Mouse (Mus musculus) CD4-positive, CD25-positive, alpha-beta regulatory T cell, adult 4 months (primary cell): ENCODE data around the gene Mr1. TPM values are rescaled to one million over a fixed set of nuclear protein-coding genes. Genes with fewer than 3 reads are reported as not detected.

Source experiments
- ATAC-seq: one replicate; pipeline ENCODE4 v1.8.0; 2017
- polyA plus RNA-seq, 2 experiments: library from polyadenylated mRNA; unstranded; fragments of 100-300 nt; shearing (Covaris generic); gene quantifications; one replicate each; pipeline ENCODE4 v1.2.1; 2017

Mr1 gene
- 10 to 100 TPM; 17.9 to 26.0 TPM for polyA plus RNA-seq

DNA sequence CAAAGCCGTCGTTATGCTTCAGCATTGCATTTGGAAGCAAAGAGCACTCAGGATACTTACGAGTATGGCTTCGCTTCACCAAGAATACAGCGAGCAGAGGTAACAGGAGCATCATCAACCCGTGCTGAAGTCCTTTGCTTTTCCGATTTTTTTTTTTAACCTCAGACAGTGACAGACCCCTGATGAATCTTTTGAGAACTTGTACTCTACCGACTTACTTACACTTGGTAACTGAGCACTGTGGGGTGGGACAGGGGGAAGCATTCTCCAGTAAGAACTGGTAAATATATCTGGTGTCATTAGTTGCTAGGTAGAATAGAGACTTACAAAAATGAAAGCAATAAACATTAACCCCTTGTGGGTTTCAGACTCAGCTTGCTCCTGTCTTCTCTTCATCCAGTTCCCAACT is at the start of gene Mr1:
Gene Mr1 (minus strand): TSS at position 243 of the 409 bp plus-strand sequence.
- peak; percentile 97 for ATAC-seq

DNA sequence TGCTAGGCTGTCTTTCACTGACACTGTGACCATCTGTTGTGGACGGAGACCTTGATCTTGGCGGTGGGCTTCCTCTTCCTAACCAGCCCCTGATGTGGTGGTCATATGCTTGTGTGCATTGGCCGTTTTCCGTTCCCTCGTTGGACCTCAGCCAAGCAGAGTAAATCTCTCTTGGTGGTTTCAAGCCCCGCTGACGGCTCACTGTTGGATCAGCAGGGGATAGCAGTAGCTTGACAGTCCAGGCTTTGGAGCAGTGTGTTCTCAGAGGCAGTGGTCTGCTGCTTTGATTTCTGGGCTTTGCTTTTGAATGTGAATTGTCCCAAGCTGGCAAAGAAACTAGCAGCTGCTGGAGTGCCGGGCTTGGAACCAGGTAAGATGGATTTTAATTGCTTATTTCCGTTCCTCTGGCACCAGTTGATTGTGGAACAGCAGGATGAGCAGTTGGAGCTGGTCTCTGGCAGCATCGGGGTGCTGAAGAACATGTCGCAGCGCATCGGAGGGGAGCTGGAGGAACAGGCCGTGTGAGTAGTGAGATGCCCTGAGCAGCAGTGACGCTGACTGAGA is 46.3 kb upstream of the Mr1 start:
- no peak for ATAC-seq

DNA sequence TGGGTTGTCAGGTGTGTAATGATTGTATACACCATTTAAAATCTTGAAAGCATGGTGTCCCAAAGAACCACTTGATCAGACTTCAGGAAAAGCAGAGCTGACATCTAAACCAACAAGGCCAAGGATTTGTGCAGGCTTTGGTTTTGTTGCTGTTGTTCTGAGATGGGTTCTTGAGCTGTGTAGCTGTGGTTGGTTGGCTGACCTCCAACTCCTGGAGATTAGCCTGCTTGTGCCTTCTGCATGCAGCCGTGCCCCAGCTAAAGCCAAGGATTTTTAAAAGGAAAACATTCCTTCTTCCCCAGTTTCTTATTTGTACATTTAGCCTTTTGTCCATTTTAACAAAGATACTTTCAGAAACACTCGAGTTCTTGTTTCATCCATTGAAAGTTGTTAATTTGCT is 45.1 kb upstream of the Mr1 start:
- no peak for ATAC-seq

DNA sequence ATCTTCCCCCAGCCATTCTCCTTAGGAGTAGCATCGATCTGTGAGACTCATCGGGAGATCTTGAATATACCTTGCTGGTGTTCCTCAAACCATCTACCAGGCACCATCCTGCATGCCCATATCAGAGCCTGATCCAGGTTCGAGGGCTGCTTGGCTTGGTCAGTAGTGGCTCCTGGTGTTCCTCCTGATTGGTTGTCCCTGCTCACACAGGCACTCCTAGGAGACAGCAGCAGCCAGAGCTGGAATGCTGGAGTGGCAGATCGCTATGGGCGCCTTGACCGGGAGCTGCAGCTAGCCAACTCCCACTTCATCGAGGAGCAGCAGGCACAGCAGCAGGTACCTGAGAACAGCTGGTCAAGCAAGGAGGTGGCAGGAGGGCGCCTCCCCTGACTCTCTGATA is 44.6 kb upstream of the Mr1 start:
- ATAC-seq, result no peak

DNA sequence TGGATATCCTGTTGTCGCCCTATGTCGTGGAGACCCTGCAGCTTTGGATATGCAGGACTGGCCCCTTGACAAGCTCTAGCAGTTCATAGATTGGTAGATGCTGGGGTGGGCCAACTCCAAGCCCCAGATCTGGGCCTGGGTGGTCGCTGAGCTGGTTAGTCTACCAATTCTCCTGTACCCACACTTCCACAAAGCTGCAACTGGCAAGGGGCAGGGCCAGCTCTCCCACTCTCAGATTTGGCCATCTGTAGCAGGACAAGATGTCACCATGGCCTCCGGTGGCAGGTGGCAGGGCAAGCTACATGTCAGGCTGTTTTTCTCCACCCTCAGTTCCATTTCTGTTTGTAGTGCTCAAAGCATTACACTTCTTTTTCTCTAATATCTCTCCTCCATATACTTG is 42.0 kb upstream of the Mr1 start:
- ATAC-seq, result no peak

- ATAC-seq, result no peak
These were observed 37.6 kb upstream of the Mr1 start for GRCm38 (mm10) chr1:155184191-155184590.

- no peak for ATAC-seq
These were observed 31.7 kb upstream of the Mr1 start for GRCm38 (mm10) chr1:155178192-155178924.

DNA sequence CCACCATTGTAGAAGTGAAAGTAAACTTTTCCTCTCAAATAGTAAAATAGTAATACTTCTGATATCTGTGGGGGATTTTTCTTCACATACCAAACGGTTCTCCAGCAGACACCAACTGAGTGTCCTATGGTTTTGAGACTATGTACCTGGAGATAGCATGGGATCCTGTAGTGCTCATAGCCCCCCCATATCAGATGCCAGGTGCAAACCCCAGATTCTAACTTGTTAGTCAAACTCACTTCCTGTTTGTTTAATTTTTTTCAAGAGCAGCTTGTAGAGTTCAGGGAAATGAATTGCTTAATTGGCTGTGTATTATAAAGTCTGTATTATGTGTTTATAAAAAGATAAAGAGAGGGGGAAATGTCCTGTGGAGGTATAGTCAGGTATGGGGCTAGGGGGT is 27.8 kb upstream of the Mr1 start:
- peak; percentile 54 for ATAC-seq

DNA sequence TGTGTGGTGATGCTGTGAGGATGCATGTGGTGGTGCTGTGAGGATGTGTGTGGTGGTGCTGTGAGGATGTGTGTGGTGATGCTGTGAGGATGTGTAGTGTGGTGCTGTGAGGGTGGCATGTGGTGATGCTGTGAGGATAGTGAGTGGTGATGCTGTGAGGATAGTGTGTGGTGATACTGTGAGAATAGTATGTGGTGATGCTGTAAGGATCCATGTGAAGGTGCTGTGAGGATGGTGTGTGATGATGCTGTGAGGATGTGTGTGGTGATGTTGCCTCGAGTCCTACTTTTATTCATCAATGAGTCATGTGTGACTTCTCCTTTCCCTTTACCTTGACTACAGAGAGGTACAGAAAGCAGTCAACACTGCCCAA is 27.0 kb upstream of the Mr1 start:
- peak; percentile 67 for ATAC-seq

GRCm38 (mm10) chr1:155172895-155173643 is 26.5 kb upstream of the Mr1 start:
- peak; percentile 47 for ATAC-seq

- no peak for ATAC-seq
These were observed 23.3 kb upstream of the Mr1 start for GRCm38 (mm10) chr1:155169935-155170334.

DNA sequence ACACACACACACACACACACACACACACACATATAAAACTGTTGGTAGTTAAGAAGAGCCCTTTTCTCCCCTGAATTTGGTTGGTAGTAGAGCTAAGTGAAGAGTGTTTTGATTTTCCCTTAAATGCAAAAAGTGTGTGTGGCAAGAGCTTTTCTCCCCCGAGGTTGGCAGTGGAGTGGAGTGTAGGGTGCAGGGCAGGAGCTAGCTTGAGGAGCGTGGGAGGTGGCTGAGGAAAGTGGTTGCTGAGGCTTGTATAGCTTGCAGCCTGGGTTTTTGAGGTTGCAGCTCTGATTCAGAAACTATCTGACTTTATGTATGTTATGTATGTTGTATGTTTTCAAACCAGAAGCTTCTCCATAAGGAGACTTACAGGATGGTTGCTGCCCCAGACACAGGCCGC is 20.8 kb upstream of the Mr1 start:
- no peak for ATAC-seq

DNA sequence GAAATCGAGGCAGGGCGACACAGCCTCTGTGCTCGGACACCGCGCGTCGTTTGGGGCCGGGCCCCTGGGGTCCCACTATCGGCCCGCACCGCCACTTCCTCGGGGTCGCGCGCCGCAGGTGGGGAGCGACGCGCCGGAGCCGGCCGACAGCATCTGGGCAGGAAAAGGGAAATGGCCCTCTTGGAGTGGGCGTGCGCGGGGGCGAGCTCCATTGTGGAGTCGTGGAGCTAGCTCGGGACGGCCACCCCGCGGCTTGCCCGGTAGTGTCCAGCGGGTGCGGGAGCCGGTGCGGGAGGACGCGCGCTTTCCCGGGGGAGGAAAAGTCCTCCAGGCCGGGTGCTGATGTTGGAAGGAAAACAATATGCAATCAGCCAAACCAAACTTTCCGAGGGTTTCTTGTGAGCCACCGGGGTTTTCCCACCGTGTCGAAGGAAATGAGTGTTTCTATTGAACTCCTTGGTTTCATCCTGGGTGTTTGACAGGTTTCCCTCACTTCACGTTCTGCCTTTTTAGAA is 12.4 kb upstream of the Mr1 start:
- ATAC-seq, result peak; percentile 54

- ATAC-seq, result peak; percentile 95
These were observed 11.7 kb upstream of the Mr1 start, which contains the start of gene Stx6 for GRCm38 (mm10) chr1:155158141-155158969. Gene Stx6, plus strand, starts transcription at chr1:155158715.

DNA sequence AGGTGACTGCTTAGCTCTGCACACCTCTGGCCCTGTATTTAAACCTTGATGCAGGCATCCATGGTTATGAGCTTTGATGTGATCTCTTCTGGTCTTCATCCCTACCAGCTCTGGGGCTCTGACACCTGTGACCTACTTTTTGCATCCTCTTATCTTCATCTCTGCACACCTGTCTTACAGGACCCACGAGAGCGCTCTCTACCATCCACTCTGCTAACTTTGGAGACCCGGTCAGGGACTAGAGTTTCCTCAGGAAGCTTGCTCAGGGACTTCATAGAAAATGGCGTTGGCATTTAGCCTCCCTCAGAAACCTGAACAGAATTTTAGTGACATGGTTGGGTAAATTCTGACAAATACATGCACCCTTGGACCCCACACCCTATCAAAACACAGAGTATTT is 7.3 kb upstream of the Mr1 start:
- no peak for ATAC-seq

- no peak for ATAC-seq
These were observed 4.2 kb upstream of the Mr1 start for GRCm38 (mm10) chr1:155150821-155151220.

- ATAC-seq, result no peak
These were observed 2.8 kb upstream of the Mr1 start for GRCm38 (mm10) chr1:155149403-155149802.

DNA sequence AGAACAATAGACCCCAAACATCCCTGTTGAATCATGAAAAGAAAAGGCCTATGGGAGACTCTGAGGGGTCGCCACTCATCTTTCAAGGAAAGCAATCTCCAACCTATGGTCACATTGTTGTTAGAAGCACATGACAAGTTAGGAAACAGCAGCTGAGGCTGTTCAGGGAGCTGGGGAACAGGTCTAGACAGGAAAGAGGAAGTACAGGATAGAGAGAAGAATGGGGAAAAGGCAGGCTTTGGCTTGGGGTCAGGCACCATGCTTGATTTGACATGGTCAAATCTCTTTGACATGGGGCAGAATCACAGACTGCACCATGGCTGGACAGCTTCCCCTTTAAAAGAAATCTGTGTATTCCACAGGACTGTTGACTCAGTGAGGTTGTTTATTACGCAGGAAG is 614 bp upstream of the Mr1 start:
- no peak for ATAC-seq

- peak; percentile 68 for ATAC-seq
These were observed 994 bp downstream of the Mr1 start for GRCm38 (mm10) chr1:155145620-155146019.

DNA sequence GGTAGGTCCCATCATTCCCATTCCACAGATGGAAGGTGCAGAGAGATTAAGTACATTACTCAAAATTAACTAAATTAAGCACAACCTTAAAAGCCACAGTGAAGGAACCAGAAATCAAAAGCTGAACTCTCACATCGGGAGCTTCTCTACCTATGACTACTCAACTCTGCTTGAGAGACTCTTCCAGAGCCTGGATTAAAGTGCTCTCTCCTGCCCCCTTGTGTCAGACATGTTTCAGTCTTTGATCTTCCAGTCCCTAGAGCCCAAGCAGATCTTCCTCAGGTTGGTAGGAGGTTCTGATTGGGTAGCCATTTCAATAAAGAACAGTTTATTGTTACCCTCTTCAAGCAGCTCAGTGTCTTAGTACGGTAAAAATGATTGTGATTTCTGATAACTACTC is 6.5 kb downstream of the Mr1 start:
- ATAC-seq, result peak; percentile 97

DNA sequence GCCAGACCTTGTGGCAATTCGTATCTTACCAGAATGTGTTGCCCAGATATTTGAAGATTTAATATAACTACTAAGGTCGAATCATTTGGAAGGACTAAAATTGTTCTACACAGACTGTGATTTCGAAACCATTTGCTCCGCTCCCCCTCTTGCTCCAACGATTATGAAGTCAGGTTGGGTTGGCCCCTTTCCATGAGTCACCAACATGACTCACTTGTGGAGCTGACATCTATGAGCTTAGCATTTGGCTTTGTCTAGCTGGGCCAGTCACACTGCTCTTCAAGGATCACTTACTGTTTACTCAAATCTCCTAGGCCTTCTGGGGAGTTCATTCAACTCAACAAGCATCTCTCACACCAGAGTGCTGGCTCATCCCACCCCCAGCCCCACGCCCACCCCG is 7.8 kb downstream of the Mr1 start:
- ATAC-seq, result peak; percentile 43

GRCm38 (mm10) chr1:155134866-155135265 is 11.7 kb downstream of the Mr1 start:
- ATAC-seq, result no peak
